30 mouse cellular contexts compared by ENCODE assay signal in the genomic region with DNA sequence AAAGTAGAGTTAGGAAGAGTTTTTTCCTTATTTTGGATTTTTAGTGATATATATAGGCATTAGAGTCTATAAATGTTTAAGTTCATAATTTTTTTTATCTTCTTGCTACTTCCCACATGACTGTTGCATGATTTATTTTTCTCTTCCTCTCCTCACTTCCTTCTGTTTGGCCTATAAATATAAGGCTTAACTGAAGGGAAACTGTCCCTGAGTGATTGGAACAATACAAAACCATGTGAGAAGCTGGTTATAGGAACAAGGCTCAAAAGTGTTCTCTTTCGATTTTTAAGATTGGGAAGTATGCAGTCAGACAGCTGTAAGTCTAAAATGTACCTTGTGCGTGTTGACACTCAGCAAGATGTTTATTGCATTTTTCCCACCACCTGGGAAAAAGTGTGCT. TPM values are rescaled to one million over a fixed set of nuclear protein-coding genes. Genes with fewer than 3 reads are reported as not detected.
A peak's percentile ranks its signal among the peaks of the same experiment; 100 is the strongest.
DNase-seq lines count a peak whose midpoint lies in the region; ATAC-seq and TF ChIP-seq lines count a peak whose summit lies in the region.
"Had no signal": no experiment of that assay in that cellular context is flagged by ENCODE, and none has a peak within 500 bp of the region (broad histone marks: within the 10 kb centered on the region; RNA-seq: fewer than 3 reads in every experiment).

No protein-coding gene starts in this region.

- H3K36me3 ChIP-seq in liver, adult 2 months (ENCODE audit: control insufficient read depth, insufficient read depth, low read length) = no peaks in the 10 kb centered on the region
- H3K36me3 ChIP-seq in intestine, embryonic 16.5 days (ENCODE audit: control insufficient read depth, insufficient read depth, low read length) = no peaks in the 10 kb centered on the region
- H3K36me3 ChIP-seq: embryonic facial prominence, embryonic 12.5 days; hindbrain, embryonic 12.5 days; intestine, embryonic 15.5 days; midbrain, embryonic 13.5 days; neural tube, embryonic 15.5 days had no signal

- TF ChIP-seq POLR2A in liver, adult 2 months (IDR thresholded peaks at IDR 0.05; ENCODE audit: extremely low read depth, insufficient read depth, low read length) = no peak

- TF ChIP-seq CTCF in liver, adult 2 months (IDR thresholded peaks at IDR 0.05; ENCODE audit: low read depth, low read length) = no peak

- H3K4me2 ChIP-seq in intestine, embryonic 16.5 days (ENCODE audit: low read depth, low read length) = no peak overlapping the region
- H3K4me2 ChIP-seq: embryonic facial prominence, embryonic 12.5 days; hindbrain, embryonic 12.5 days; intestine, embryonic 15.5 days; midbrain, embryonic 13.5 days; neural tube, embryonic 15.5 days had no signal

- H3K4me1 ChIP-seq in liver, adult 2 months (ENCODE audit: control insufficient read depth, insufficient read depth, low read length) = no peaks in the 10 kb centered on the region
- H3K4me1 ChIP-seq in intestine, embryonic 16.5 days (ENCODE audit: control insufficient read depth, insufficient read depth, low read length) = no peaks in the 10 kb centered on the region
- H3K4me1 ChIP-seq: embryonic facial prominence, embryonic 12.5 days; hindbrain, embryonic 12.5 days; intestine, embryonic 15.5 days; midbrain, embryonic 13.5 days; neural tube, embryonic 15.5 days had no signal

- no peaks in the 10 kb centered on the region for H3K9me3 ChIP-seq in intestine, embryonic 16.5 days (ENCODE audit: control insufficient read depth, low read length)
- H3K9me3 ChIP-seq: embryonic facial prominence, embryonic 12.5 days; hindbrain, embryonic 12.5 days; intestine, embryonic 15.5 days; midbrain, embryonic 13.5 days; neural tube, embryonic 15.5 days had no signal

- no peaks in the 10 kb centered on the region for H3K79me2 ChIP-seq in liver, adult 2 months (ENCODE audit: control insufficient read depth, insufficient read depth, low read length)

- peak; percentile 86 for ATAC-seq in granulocyte monocyte progenitor cell, adult 5-6 weeks (replicated peaks; ENCODE audit: poor library complexity, severe bottlenecking)
- 0 out of 2 replicates have a peak, but pooled peaks have one; percentile 56 for ATAC-seq in monocyte, adult 5-6 weeks (replicated peaks; ENCODE audit: insufficient number of reproducible peaks, low FRiP score, low TSS enrichment, poor library complexity, severe bottlenecking)
- ATAC-seq in intestine, embryonic 16.5 days = no peak
- ATAC-seq: CD4-positive, CD25-positive, alpha-beta regulatory T cell, adult 4 months; forebrain, embryonic 14.5 days; hindbrain, postnatal 0 days; intestine, embryonic 15.5 days; midbrain, embryonic 13.5 days had no signal

- peak; percentile 40 for DNase-seq in liver, adult 2 months (ENCODE audit: extremely low read depth, low read depth, low spot score)
- no peak for DNase-seq in liver
- no peak for DNase-seq in neural tube, embryonic 10.5 days (ENCODE audit: extremely low spot score, low spot score)
- no peak for DNase-seq in gastrocnemius, postnatal 4 days (ENCODE audit: low spot score in 2 of 2)
- DNase-seq: adrenal gland, postnatal 25 days; cerebellum, adult 2 months; cerebellum, postnatal 25 days; embryo, embryonic 11 days; gastrocnemius, adult 2 months; gastrocnemius, postnatal 36 days; heart, postnatal 14 days; kidney, adult 8-10 months; kidney, postnatal 14 days; lung, adult 2 months; right cerebral cortex, postnatal 25 days; thymus, postnatal 4 days had no signal

- no peaks in the 10 kb centered on the region for H3K27me3 ChIP-seq in liver, adult 2 months (ENCODE audit: control insufficient read depth, insufficient read depth, low read length)
- no peaks in the 10 kb centered on the region for H3K27me3 ChIP-seq in intestine, embryonic 16.5 days (replicated peaks; ENCODE audit: control insufficient read depth, insufficient read depth, low read length)
- H3K27me3 ChIP-seq: embryonic facial prominence, embryonic 12.5 days; hindbrain, embryonic 12.5 days; intestine, embryonic 15.5 days; midbrain, embryonic 13.5 days; neural tube, embryonic 15.5 days had no signal

- WGBS in liver, adult 2 months = 71% methylated on average over 2 of the region's 2 CpGs
- WGBS in intestine, embryonic 16.5 days = 66% methylated on average over 2 of the region's 2 CpGs

- no peak overlapping the region for H3K4me3 ChIP-seq in liver, adult 2 months (ENCODE audit: insufficient read depth, low read depth, low read length)
- H3K4me3 ChIP-seq in intestine, embryonic 16.5 days (ENCODE audit: low read length) = no peak overlapping the region
- H3K4me3 ChIP-seq: embryonic facial prominence, embryonic 12.5 days; gastrocnemius, adult 2 months; hindbrain, embryonic 12.5 days; intestine, embryonic 15.5 days; left cerebral cortex, adult 2 months; midbrain, embryonic 13.5 days; neural tube, embryonic 15.5 days had no signal

- H3K27ac ChIP-seq in liver, adult 2 months (replicated peaks; ENCODE audit: insufficient read depth, low read depth, low read length) = no peak overlapping the region
- no peak overlapping the region for H3K27ac ChIP-seq in intestine, embryonic 16.5 days (ENCODE audit: low read length)
- H3K27ac ChIP-seq: embryonic facial prominence, embryonic 12.5 days; gastrocnemius, adult 2 months; hindbrain, embryonic 12.5 days; hindbrain, postnatal 0 days; intestine, embryonic 15.5 days; left cerebral cortex, adult 2 months; liver, embryonic 14.5 days; midbrain, embryonic 13.5 days; neural tube, embryonic 15.5 days had no signal

- no peak overlapping the region for H3K9ac ChIP-seq in liver, adult 2 months (ENCODE audit: low read depth, low read length)
- H3K9ac ChIP-seq in intestine, embryonic 16.5 days (ENCODE audit: low read depth, low read length) = no peak overlapping the region
- H3K9ac ChIP-seq: embryonic facial prominence, embryonic 12.5 days; hindbrain, embryonic 12.5 days; intestine, embryonic 15.5 days; liver, embryonic 14.5 days; midbrain, embryonic 13.5 days; neural tube, embryonic 15.5 days had no signal

RNA-seq across cellular contexts. Expression of a gene that starts 58.4 kb away (rescaled TPM):
- total RNA-seq in liver, adult 2 months (2014; rRNA removed) = 0.46 and 0.87 TPM in 2 replicates
- polyA plus RNA-seq in liver, adult 2 months (2012; rRNA removed) = 0.05 and 0.09 TPM in 2 replicates
- total RNA-seq in granulocyte monocyte progenitor cell, adult 5-6 weeks (2014; fragmentation: Nextera tagmentation) = 22.2 and 33.2 TPM in 2 replicates
- 19.0 and 21.4 TPM in 2 replicates for total RNA-seq in granulocyte monocyte progenitor cell, adult 5-6 weeks (2017)
- 2.1 to 4.3 TPM (median 2.7 TPM) in 3 replicates for total RNA-seq in monocyte, adult 5-6 weeks (2017)
- polyA plus RNA-seq in intestine, embryonic 16.5 days (2015; fragmentation: Nextera tagmentation; extraction: Ambion mirVana) = 1.3 and 2.4 TPM in 2 replicates
- total RNA-seq in gastrocnemius, postnatal 4 days (2021) = under 1 TPM in 1 of 2 experiments, not detected in 1; 0.88 TPM
- total RNA-seq: gastrocnemius, adult 2 months; gastrocnemius, postnatal 36 days; megakaryocyte-erythroid progenitor cell, adult 5-6 weeks had no signal
